Mouse (Mus musculus) MEL (cell line): ENCODE data around the gene Sez6l2. TPM values are rescaled to one million over a fixed set of nuclear protein-coding genes. Genes with fewer than 3 reads are reported as not detected.

ENCODE experiments used
- DNase-seq: peaks from one replicate; pipeline ENCODE4 v3.0.0; 2011; ENCODE audit warnings: low read depth, low spot score
- H3K27ac ChIP-seq: 2 replicates; pipeline ENCODE4 v1.5.1; 2012; ENCODE audit warnings: low read depth, mild to moderate bottlenecking, control low read depth, low read length, moderate library complexity; ENCODE audit not compliant: control insufficient read depth
- H3K27me3 ChIP-seq, 2 experiments: fragments of 150-350 bp in 1 of 2; sonication (generic) in 1 of 2; 2 replicates each; pipeline ENCODE4 v1.6.1; 2012; ENCODE audit warnings: low read length in 2 of 2, mild to moderate bottlenecking in 2 of 2, improper control_type of control experiment in 1 of 2, moderate library complexity in 1 of 2; ENCODE audit not compliant: insufficient read depth in 2 of 2, control insufficient read depth in 1 of 2
- H3K36me3 ChIP-seq, 2 experiments: 2 replicates each; pipeline ENCODE4 v1.6.1; 2012 to 2014; ENCODE audit warnings: low read length in 2 of 2, improper control_type of control experiment in 1 of 2, inconsistent platforms in 1 of 2, mild to moderate bottlenecking in 1 of 2; ENCODE audit not compliant: insufficient read depth in 2 of 2, control insufficient read depth in 1 of 2
- H3K4me1 ChIP-seq, 2 experiments: fragments of 150-350 bp in 1 of 2; sonication (generic) in 1 of 2; 2 replicates each; pipeline ENCODE4 v1.6.1; 2012; ENCODE audit warnings: low read length in 2 of 2, improper control_type of control experiment in 1 of 2, mild to moderate bottlenecking in 1 of 2; ENCODE audit not compliant: insufficient read depth in 2 of 2, control insufficient read depth in 1 of 2
- H3K4me3 ChIP-seq, 2 experiments: fragments of 150-350 bp in 1 of 2; sonication (generic) in 1 of 2; 2 replicates each; pipeline ENCODE4 v1.5.1; 2012; ENCODE audit warnings: low read depth in 2 of 2, low read length in 2 of 2, mild to moderate bottlenecking in 2 of 2, moderate library complexity in 2 of 2, control low read depth in 1 of 2, improper control_type of control experiment in 1 of 2; ENCODE audit not compliant: control insufficient read depth in 1 of 2, insufficient read depth in 1 of 2
- H3K79me2 ChIP-seq: 2 replicates; pipeline ENCODE4 v1.6.1; 2012; ENCODE audit warnings: mild to moderate bottlenecking, low read length, moderate library complexity; ENCODE audit not compliant: control insufficient read depth, poor library complexity, insufficient read depth
- H3K9ac ChIP-seq: 2 replicates; pipeline ENCODE4 v1.6.1; 2012; ENCODE audit warnings: low read depth, mild to moderate bottlenecking, control low read depth, low read length, moderate library complexity; ENCODE audit not compliant: control insufficient read depth, poor library complexity, severe bottlenecking
- H3K9me3 ChIP-seq: fragments of 150-350 bp; sonication (generic); replicated peaks from 2 replicates; pipeline ENCODE4 v1.6.1; 2012; ENCODE audit warnings: mild to moderate bottlenecking, low read length, improper control_type of control experiment, moderate library complexity; ENCODE audit not compliant: insufficient read depth
- CHD1 ChIP-seq: IDR thresholded peaks from 2 replicates; pipeline ENCODE4 v1.6.1; 2012; ENCODE audit warnings: low read depth, mild to moderate bottlenecking, inconsistent platforms, low read length, improper control_type of control experiment
- CHD2 ChIP-seq: IDR thresholded peaks from 2 replicates; pipeline ENCODE4 v1.6.1; 2011; ENCODE audit warnings: low read length, improper control_type of control experiment
- ETS1 ChIP-seq: IDR thresholded peaks from 2 replicates; pipeline ENCODE4 v1.6.1; 2012; ENCODE audit warnings: low read depth, mild to moderate bottlenecking, inconsistent platforms, low read length, improper control_type of control experiment, moderate library complexity
- GATA1 ChIP-seq: IDR thresholded peaks from 2 replicates; pipeline ENCODE4 v1.6.1; 2011; ENCODE audit warnings: low read depth, low read length, improper control_type of control experiment
- MAFK ChIP-seq: IDR thresholded peaks from 2 replicates; pipeline ENCODE4 v1.6.1; 2011; ENCODE audit warnings: low read depth, mild to moderate bottlenecking, low read length, improper control_type of control experiment, borderline replicate concordance
- MAX ChIP-seq: IDR thresholded peaks from 2 replicates; pipeline ENCODE4 v1.6.1; 2011; ENCODE audit warnings: low read length, improper control_type of control experiment
- MAZ ChIP-seq: IDR thresholded peaks from 2 replicates; pipeline ENCODE4 v1.6.1; 2012; ENCODE audit warnings: low read depth, mild to moderate bottlenecking, inconsistent platforms, low read length, improper control_type of control experiment
- MEF2A ChIP-seq: IDR thresholded peaks from 2 replicates; pipeline ENCODE4 v1.6.1; 2014; ENCODE audit warnings: low read depth, mild to moderate bottlenecking, inconsistent platforms, low read length, improper control_type of control experiment; ENCODE audit not compliant: poor library complexity, insufficient replicate concordance, severe bottlenecking; ENCODE audit errors: extremely low read depth
- MYB ChIP-seq: IDR thresholded peaks from 2 replicates; pipeline ENCODE4 v1.6.1; 2011; ENCODE audit warnings: mild to moderate bottlenecking, low read depth, low read length, improper control_type of control experiment
- POLR2A ChIP-seq, 2 experiments: IDR thresholded peaks; 2 replicates each; pipeline ENCODE4 v1.6.1; 2011 to 2012; ENCODE audit warnings: low read length in 2 of 2, mild to moderate bottlenecking in 2 of 2, control low read depth in 1 of 2, improper control_type of control experiment in 1 of 2, low read depth in 1 of 2, moderate library complexity in 1 of 2; ENCODE audit not compliant: control insufficient read depth in 1 of 2, insufficient read depth in 1 of 2, poor library complexity in 1 of 2
- TAL1 ChIP-seq: IDR thresholded peaks from 2 replicates; pipeline ENCODE4 v1.6.1; 2012; ENCODE audit warnings: mild to moderate bottlenecking, inconsistent platforms, low read length, moderate library complexity, mixed read lengths
- TBP ChIP-seq: IDR thresholded peaks from 2 replicates; pipeline ENCODE4 v1.8.0; 2011; ENCODE audit warnings: low read depth, low read length, improper control_type of control experiment
- UBTF ChIP-seq: IDR thresholded peaks from 2 replicates; pipeline ENCODE4 v1.6.1; 2012; ENCODE audit warnings: low read depth, mild to moderate bottlenecking, inconsistent platforms, low read length, improper control_type of control experiment, moderate library complexity, borderline replicate concordance; ENCODE audit not compliant: insufficient read depth
- ZKSCAN1 ChIP-seq: IDR thresholded peaks from 2 replicates; pipeline ENCODE4 v1.6.1; 2012; ENCODE audit warnings: low read depth, mild to moderate bottlenecking, inconsistent platforms, low read length, improper control_type of control experiment, moderate library complexity
- ZNF384 ChIP-seq: IDR thresholded peaks from 2 replicates; pipeline ENCODE4 v1.6.1; 2012; ENCODE audit warnings: low read depth, mild to moderate bottlenecking, inconsistent platforms, low read length, improper control_type of control experiment
- polyA plus RNA-seq, 2 experiments: library from polyadenylated mRNA; stranded (reverse) in 1 of 2; unstranded in 1 of 2; fragments of >175 nt in 1 of 2; fragments of >200 nt in 1 of 2; gene quantifications; 2 replicates each; pipeline versions ENCODE4 v1.2.1 to v1.2.4; 2012; ENCODE audit warnings: low replicate concordance in 2 of 2, low read depth in 1 of 2; ENCODE audit not compliant: insufficient read length in 2 of 2, insufficient read depth in 1 of 2, missing spikeins in 1 of 2
- total RNA-seq: library from RNA; depleted of rRNA; stranded (reverse); fragments of 300-350 nt; gene quantifications from 2 replicates; pipeline ENCODE4 v1.2.3, GENCODE M21; 2012

Gene Sez6l2
- total and polyA plus RNA-seq, 3 experiments = 2.0 to 6.1 TPM; not detected in 1

DNA sequence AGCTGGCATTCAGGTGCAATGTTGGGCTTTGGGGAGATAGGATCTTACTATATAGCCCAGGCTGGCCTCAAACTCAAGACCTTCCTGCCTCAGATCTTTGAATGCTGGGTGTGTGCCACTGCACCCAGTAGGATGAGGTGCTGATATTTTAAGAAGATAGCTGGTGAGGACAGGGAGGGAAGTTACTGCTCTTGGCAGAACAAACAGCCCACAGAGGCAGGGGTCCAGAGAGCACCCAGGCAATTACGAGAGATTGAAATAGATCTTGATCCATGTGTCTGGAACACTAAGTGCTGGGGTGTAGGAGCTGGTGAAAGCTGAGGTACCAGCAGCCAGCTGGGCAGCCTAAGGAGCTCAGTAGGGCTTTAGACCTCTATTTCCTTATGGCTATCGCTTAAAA is 31.2 kb downstream of the Sez6l2 start:
- peak; percentile 29 for DNase-seq
- no peak overlapping the region for H3K27ac ChIP-seq
- H3K9me3 ChIP-seq = no peaks in the 10 kb centered on the region
- no peaks in the 10 kb centered on the region for H3K27me3 ChIP-seq
- no peak overlapping the region for H3K4me3 ChIP-seq
- peaks cover 8% of the 10 kb centered on the region for H3K79me2 ChIP-seq
- H3K4me1 ChIP-seq = peaks cover 0 to 17% of the 10 kb centered on the region in 2 experiments; a peak in 2 of 4 replicates
- TF ChIP-seq MAFK (no peak), ZNF384 (no peak)
- H3K36me3 ChIP-seq = peaks cover 0 to 12% of the 10 kb centered on the region in 2 experiments; a peak in 2 of 4 replicates
- H3K9ac ChIP-seq = no peak overlapping the region

DNA sequence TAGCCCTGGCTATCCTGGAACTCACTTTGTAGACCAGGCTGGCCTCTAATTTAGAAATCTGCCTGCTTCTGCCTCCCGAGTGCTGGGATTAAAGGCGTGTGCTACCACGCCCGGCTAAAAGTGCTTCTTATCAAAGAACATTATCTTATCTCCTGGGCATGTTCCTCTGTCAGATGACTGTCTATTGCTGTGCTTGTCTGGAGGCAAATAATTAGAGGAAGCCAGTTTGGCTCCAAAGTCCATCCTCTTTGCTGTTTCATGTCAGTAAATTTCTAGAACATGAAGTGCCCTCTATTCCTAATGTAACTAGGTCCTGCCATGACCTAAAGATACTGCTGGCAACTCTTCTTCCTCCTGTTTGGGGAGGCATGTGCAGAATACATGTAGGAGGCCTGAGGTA is 31.7 kb downstream of the Sez6l2 start:
- Histone ChIP-seq H3K9ac (no peak overlapping the region), H3K27me3 (no peaks in the 10 kb centered on the region), H3K9me3 (no peaks in the 10 kb centered on the region), H3K79me2 (peaks cover 4% of the 10 kb centered on the region), H3K4me3 (no peak overlapping the region), H3K36me3 (peaks cover 0 to 10% of the 10 kb centered on the region in 2 experiments; a peak in 2 of 4 replicates), H3K4me1 (peaks cover 0 to 15% of the 10 kb centered on the region in 2 experiments; a peak in 2 of 4 replicates), H3K27ac (no peak overlapping the region)
- TF ChIP-seq ZKSCAN1 (no peak), TBP (no peak), CHD2 (no peak), MYB (no peak), MAFK (no peak), CHD1 (no peak), GATA1 (peak; percentile 71)
- DNase-seq = no peak

DNA sequence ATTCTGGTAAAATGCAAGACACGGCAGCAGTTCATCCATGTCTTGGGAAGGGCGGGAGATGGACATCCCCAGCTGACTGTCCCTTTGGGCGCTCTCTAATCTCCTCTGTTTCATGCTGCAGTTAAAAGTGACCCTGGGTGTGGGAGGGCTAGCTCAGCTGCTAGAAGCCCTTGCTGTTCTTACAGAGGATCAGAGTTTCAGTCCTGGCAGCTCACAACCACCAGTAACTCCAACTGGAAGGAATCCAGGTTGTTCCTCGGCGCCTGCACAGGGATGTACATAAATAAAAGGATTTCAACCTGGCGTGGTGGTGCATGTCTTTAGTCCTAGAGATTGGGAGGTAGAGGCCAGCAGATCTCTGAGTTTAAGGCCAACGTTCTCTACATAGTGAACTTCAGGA is 32.8 kb downstream of the Sez6l2 start:
- H3K4me1 ChIP-seq = peaks cover 0 to 11% of the 10 kb centered on the region in 2 experiments; a peak in 2 of 4 replicates
- no peaks in the 10 kb centered on the region for H3K79me2 ChIP-seq
- peaks cover 0 to 10% of the 10 kb centered on the region in 2 experiments; a peak in 2 of 4 replicates for H3K36me3 ChIP-seq
- H3K27ac ChIP-seq = no peak overlapping the region
- TF ChIP-seq TAL1 (no peak), MAZ (no peak), ETS1 (no peak), MEF2A (no peak), POLR2A (IDR thresholded peaks at IDR 0.05; ENCODE audit: control insufficient read depth in 1 of 2, insufficient read depth in 1 of 2, low read depth in 1 of 2, low read length in 2 of 2, poor library complexity in 1 of 2) (no peak), MAX (no peak), UBTF (no peak)
- TF ChIP-seq, all 39 proteins: peak for 0
- DNase-seq = no peak
- H3K9me3 ChIP-seq = no peaks in the 10 kb centered on the region
- H3K9ac ChIP-seq = no peak overlapping the region
- H3K4me3 ChIP-seq = no peak overlapping the region
- no peaks in the 10 kb centered on the region for H3K27me3 ChIP-seq
